Mouse (Mus musculus): ENCODE measurements around the gene Myoz1.
A peak's percentile ranks its signal among the peaks of the same experiment; 100 is the strongest.

The Myoz1 gene

DNA sequence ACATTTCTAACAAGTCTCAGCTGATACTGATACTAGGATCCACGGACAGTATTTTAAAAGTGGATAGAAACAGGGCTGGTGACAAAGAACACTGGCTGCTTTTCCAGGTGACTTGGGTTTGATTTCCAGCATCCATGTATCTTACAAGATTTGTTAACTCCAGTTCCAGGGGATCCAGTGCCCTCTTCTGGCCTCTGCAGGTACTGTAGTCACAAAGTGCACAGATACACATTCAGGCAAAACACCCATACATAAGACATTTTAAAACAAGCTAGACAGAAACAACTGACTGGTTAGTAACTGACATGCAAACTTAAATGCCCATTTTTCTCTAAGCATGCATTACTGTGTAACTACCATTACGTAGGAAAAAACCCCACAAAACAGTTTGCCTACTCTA, 16.6 kb upstream of the Myoz1 start:
- no peak for DNase-seq (ENCODE audit: low read depth, low spot score)

DNA sequence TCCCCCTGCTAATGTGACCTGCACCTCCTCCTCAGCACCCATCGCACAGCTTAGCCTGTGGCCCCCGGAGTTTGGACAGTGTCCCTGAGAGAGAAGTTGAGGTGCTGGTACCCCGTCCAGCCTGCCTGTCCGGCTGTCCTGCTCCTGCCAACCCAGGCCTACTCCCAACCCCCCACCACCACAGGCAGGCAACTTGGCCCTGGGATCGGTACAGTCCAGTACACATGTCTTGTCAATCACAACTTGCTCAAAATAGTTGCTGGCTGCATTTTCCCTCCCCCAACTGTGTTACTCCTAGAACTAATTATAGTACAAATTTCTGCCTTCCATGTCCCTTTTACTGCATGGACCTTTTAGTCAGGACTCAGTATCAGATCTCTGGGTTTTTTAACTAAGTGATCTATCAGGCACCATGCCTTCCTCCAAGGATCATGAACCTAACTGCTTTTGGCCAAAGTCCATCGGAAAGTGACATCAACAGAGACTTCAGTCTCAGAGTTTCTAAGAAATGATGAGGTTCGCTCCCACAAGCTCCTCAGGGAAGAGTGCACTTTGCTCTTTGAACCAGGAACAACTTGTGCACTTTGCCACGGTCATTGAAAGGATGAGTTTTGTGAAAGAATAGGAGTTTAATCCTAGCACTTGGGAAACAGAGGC, 11.9 kb upstream of the Myoz1 start, which contains the start of gene Synpo2l:
Synpo2l (minus strand) TSS at position 201 of the 657 bp plus-strand sequence.
- no peak for DNase-seq (ENCODE audit: low read depth, low spot score)

DNA sequence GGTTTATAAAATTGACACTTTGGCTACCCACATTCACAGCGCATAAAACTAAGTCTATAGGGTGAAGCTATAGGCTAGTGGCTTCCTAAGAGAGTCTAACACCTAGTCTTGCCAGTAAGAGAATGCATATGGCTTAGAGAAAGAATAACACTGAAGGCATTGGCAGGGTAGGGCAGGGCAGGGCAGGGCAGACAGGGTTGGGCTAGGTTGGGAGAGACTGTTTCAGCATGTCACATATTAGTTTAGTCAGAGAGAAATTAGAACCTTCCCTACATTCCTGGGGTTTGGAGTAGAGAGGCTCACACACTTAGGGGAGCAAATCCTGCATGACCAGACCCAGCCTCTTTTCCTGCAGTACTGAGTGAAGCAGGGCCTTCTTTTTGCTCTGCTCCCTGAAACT, 11.1 kb upstream of the Myoz1 start:
- DNase-seq (ENCODE audit: low read depth, low spot score) = no peak

DNA sequence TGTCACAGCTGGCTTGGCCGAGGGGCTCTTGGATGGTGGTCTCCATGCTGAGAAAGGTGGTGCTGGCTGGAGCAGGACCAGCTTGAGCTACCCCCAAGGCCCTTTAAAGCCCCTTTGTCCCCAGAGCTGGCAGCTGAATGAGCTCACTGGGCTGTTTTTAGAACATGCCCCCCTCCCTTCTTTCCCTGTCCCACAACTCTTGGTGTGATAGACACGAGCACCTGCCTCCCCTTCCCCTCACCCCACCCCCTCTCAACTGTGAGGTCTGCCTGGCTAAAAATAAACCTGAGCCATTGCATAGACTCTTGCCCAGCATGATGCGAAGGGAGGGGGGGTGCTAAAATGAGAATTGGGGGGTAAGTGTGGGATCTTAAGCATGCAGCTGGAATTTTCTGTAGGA, 8.1 kb upstream of the Myoz1 start:
- DNase-seq (ENCODE audit: low read depth, low spot score) = no peak

DNA sequence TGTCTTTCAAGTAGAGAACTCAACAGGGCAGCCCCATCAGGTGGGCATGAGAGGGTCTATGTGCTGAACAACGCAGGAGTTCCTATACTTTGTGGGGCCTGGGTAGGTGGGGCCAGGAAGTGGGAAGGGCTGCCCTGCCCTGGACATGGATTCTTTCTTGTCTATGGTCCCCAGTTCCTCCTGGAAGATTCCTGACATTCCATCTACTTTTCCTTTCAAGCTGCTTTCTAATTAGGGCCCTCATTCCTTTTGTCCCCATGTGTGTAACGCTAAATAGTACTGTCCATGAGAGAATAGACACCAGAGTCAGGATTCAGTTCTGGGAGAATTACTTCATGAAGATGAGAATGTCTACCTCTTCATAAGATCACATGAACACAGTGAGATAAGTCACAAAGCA, 7.3 kb upstream of the Myoz1 start:
- no peak for DNase-seq (ENCODE audit: low read depth, low spot score)

DNA sequence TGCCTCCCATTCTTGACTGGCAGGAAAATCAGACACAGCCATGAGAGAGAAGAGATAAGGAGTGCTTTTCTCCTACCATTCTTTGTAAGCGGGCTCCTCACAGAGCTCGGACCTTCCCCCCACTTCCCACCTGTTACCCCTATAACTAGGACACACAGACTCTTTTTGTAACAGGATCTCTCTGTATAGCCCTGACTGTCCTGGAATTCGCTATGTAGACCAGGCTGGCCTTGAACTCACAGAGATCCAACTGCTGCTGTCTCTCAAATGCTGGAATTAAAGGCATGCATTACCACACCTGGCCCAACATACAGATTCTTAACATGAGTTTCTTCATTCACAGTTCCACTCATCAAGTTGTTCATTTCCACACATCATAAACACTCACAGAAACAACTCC, 6.4 kb upstream of the Myoz1 start:
- no peak for DNase-seq (ENCODE audit: low read depth, low spot score)

DNA sequence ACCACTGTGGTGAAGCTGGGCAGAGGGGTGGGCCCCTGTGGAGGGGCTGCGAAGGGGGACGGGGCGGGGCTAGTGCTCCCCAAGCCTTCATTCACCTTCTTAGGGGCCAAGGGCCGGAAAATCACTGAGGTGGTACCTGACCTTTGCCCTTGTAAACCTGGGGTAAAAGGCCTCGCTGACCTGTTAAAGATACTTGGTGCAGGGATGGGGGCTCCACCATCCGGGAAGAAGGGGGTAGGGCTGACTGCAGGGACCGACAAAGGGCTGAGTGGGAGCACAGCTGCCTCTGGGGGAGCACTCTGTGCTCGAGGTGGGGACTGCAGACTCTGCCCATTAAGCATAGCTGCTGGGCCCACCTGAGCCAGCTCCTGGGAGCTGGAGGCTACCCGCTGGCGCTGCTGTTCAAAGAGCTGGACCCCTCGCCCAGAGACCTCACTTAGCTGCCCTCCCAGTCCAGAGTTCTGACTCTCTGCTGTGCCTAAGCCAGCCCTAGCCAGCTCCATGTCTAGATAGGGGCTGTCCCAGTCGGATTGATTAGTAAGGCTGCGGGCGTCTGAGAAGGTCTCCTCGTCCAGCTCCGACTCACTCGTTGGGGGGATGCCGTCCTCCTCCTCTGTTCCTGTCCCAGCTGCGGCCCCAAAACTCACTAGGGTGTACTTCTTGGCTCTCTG, 5.5 kb upstream of the Myoz1 start:
- no peak for DNase-seq (ENCODE audit: low read depth, low spot score)

DNA sequence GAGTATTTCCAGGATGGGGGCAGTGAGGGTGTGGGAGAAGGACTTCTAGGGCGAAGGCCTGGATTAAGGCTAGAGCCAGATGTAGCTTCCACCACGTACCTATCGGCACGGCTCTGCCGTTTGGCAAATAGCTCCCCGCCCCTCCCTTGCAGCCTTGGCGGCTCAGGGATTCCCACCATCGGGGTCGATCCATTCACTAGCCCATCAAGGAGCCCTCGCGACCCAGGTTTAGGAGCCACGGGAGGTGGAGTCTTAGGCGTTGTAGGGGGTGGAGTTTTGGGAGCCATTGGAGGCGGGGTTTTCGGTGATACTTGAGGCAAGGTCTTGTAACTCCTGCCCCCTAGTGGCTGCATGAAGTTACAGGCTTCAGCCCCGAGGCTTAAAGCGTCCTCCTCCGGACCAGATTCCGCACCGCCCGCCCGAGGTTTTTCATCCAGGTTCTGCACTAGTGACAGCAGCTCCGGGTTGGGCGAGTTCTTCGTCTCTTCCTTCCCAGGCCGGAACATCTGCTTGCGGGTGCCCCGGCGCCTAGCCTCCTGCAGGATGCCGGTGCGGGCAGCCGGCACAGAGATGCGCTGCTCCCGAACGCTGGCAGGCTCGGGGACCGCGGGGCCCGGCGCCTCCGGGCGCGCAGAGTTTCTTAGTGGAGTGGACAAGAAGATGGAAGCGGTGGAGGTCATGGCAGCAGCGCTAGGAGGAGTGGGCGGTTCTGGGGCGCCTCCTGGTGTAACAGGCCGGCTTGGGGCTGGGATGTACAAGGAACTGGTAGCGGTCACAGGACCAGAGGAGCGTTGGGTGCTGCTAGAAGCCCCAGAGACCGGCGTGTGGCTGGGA, 4.7 kb upstream of the Myoz1 start:
- peak; percentile 91 for DNase-seq (ENCODE audit: low read depth, low spot score)

DNA sequence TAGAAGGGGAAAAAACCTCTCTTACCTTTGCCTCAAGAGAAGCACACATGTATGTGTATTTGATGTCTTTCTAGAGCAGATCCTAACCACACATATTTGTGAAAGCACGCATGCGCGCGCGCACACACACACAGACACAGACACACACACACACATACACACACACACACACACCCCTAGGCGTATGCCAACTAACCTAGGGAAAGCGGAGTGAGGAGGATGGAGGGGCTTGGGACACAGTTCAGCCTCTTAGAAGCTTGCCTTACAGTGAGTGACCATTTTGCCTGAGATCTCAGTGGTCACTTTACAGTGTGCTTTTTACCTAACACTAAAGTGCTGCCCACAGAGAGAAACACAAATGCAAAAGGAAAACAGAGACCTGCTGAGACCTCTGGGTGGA, 3.3 kb upstream of the Myoz1 start:
- DNase-seq (ENCODE audit: low read depth, low spot score) = no peak

DNA sequence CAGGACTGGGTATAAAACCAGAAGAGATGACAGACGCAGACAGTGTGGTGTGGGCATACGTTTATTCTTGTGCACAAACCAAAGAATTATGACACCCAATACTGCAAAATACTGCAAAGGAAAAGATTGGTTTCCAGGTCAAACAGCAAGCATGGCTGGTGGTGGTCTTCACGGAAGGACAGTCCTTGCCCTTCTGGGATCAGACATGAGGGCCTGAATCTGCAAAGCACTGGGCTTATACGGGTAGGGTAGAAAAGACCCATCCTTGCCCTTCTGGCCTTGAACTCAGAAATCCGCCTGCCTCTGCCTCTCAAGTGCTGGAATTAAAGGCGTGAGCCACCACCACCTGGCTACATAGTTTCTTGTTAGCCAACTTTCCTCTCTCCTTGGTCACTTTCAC, 2.6 kb upstream of the Myoz1 start:
- DNase-seq (ENCODE audit: low read depth, low spot score) = no peak

DNA sequence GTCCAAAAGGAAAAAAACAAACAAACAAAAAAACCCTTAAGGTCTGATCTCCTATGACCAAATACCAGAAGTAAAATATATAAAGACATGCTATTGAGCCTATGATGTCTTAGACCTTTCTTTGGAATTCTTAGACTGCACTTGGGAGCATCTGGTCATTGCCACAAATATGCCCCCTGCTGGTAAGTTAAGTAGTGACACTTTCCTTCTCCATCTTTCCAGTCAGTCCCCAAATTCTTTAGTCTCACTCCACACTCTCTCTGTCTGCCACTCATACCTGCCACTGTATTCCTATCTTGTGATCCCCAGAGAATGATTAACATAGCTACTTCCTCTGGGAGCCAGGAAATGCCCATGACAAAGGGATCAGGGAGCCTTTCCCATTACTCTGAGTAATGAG, 2.0 kb upstream of the Myoz1 start:
- no peak for DNase-seq (ENCODE audit: low read depth, low spot score)

DNA sequence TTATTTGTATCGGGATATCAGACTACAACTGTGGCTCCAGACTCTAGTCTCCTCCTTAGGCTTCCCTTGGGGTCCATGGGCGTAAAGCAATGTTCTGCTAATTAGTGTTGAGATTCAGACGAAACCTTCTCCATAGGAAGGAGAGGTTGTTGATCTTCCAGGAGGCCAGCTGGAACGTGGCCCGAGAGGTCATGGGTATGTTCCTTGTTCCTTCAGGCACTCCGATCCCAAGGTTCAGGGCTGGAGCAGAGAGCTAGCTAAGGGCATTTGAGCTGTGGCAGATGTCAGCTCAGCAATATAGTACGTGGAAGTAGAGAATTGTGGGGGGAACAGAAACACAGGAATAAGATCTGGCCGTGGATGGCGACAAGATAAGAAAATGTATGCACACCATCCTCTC, 609 bp downstream of the Myoz1 start:
- DNase-seq (ENCODE audit: low read depth, low spot score) = no peak

DNA sequence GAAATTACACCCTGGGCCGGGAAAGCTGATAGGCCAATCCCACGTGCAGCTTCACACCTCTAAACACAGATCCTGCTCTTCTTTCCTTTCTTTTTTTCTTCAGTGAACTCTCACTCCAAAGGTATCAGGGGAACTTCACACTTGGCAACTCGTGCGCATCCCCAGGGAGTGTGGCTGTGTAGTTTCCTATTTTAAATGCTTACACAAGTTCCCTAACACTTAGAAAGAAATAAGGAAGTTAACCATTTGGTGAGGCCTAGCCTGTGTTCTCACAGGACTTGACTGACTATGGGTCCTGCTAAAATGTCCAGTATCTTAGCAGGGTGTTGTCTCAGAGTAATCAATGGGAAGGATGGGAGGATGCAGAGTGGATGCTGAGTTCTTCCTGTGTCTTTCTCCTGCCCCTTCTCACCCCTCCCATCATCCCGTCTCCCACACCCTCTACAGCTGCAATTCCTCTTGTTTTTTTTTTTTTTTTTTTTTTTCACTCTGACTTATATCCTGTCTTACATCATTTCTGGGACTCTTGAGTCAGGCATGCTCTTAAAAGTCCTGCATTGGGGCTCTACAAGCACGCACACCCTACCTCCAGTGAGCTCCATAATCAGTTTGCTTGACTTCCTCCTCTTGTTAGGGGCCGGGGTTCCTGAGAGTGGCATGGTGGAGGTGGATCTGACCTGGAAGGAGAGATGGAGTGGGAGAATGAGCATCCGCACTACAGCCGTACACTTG, 1.5 kb downstream of the Myoz1 start:
- DNase-seq (ENCODE audit: low read depth, low spot score) = no peak

DNA sequence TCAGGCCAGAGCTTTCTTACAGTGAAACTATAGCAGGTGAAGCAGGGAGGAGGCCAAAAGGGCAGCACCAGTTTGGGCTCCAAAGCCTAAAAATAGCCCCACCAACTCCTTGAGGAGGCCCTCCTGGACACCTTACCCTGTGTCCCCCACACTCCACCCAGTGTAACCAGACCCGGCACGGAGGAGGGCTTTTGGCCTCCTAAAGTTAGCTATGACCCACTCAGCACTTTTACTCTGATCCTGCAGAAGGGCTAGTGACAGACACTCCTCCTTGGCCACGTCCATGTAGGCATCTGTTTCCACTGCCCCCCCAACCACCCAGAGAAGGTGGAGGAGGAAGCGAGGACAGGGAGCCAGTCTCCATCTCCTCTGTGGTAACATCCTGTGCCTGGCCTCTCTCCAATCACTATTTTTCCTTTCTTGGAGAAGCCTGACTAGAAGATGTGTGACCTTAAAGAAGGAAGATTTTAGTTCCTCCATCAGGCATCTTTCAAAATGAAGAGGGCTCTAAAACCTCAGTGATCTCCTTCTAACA, 4.6 kb downstream of the Myoz1 start:
- DNase-seq (ENCODE audit: low read depth, low spot score) = no peak

DNA sequence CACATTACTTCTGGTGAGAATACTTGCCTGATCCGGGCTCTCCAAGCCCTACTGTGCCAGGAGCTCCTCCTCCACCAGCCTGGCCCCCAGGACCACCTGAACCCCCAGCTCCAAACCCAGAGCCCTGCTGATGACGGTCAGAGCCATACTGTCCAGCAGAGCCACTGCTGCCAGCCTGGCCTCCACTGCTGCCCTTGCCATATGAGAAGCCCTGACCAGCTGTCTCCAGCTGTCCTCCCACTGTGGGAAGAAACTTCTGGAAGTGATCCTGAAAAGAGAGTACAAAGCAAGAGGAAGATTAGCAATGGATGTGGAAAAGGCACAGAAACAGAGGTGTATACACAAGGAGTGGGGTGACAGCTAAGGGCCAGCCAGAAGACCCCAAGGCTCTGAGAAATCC, 5.3 kb downstream of the Myoz1 start:
- no peak for DNase-seq (ENCODE audit: low read depth, low spot score)

DNA sequence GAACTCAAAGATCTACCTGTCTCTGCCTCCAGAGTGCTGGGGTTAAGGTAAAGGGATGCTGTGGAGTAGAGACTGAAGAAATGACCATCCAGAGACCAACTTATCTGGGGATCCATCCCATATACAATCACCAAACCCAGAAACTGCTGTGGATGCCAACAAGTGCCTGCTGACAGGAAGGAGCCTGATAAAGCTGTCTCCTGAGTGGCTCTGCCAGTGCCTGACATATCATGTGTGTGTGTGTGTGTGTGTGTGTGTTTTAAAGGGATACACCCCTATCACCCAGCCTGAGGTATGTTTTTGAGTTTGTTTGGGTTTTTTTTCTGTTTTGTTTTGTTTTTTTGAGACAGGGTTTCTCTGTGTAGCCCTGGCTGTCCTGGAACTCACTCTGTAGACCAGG, 10.0 kb downstream of the Myoz1 start:
- no peak for DNase-seq (ENCODE audit: low read depth, low spot score)

DNA sequence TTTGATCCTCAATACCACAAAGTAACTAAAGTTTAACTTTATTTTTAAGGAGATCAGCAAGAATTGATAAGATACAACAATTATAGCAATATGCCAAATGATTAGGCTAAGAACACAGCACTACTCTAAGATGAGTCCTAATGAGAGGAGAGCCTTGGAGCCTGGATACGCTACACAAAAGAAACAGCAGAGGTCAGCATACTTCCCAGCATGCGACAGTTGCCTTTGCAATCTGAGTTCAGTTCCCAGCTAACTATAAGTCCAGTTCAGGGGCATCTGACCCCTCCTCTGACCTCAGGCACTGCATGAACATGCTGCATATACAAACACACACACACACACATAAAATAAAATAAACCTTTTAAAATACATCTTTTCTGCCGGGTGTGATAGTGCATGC, 10.8 kb downstream of the Myoz1 start:
- no peak for DNase-seq (ENCODE audit: low read depth, low spot score)

DNA sequence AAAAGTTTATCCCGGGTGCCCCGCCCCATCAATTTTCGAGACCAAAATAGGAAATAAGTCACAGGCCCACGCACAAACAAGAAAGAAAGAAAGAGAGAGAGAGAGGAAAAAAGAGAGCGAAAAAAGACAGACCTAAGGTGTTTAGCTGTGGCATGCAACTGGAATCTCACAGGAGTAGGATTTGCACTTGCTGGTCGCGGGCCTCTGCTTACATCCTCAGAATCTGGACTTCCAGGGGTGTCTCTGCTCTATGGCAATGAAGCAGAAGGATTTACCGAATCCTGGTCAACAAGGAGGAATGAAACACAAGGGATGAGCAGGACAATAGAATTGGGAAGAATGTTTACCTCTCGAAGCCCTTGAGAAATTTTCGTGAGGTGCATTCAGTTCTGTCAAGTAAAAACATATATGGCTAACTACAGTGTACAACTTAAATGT, 14.9 kb downstream of the Myoz1 start:
- DNase-seq (ENCODE audit: low read depth, low spot score) = no peak

DNA sequence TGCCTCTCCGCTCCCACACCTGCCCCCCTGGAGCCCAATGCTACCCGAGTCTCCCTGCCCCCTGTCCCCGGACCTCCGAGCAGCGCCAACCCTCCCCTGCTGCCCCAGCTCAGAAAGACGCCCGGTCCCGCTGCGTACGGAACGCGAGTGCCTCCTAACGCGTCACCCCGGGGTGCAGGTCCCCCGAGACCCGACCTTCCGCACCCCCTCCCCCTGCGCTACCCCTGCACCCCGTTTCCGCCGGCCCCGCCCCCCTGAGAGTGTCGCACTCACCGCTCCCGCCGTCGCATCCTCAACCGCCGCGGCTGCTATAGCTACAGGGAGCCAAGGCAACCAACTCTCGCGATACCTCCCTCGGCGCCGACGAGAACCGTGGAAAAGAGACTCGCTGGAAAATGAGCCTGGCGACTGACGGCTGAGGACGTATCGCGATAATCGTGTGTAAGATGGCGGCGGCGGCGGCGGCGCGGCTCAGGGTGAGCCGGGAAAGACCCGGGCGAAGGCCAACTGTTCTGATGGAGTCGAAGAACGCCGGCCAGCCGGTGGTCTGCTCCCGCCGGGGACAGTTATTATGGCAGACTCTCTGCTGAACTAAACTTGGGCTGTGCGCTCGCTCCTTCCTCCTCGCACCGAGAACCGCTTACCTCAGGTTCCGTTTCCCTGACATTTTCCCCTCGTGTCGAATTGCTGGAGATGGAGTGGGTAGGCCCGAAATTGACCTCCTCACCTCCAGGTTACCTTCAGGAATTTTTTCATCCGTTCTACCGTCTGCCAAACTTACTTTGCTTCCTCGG, 15.5 kb downstream of the Myoz1 start, which contains the start of gene Usp54:
Usp54 (minus strand) TSS at position 420 of the 794 bp plus-strand sequence.
- peak; percentile 92 for DNase-seq (ENCODE audit: low read depth, low spot score)

DNA sequence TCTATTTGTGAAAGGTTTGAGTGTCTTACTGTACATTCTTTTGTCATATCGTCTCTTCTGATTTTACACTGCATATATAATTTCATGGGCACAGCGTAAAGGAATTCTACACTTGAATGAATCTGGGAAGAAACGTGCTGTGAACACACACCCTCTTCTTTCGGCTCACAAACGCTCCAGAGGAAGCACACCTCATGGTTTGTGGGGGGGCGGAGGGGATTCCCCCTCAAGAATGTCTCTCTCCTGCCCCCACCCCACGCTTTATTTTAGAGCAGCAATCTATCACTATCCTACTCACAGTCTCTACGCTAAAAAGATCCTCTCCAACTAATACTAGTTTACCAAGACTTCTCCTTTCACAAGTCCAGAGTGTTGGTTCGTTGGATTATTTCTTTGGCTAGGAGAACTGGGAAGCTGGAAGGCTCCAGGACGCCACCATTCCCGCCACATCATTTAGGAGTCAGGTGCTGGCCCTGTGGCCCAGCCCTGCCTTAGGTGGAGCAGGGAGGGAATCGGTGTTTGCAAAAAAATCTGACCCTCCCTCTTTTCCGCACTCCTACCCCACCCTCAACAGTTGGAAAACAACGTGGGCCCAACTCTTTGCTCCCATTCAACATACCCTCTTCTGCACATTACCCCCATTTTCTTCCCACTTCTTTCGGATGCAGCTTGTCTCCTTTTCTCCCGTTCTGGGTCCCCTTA, 16.3 kb downstream of the Myoz1 start:
- DNase-seq (ENCODE audit: low read depth, low spot score) = no peak

All from retina, adult 2 months (tissue).